In the genomic region with DNA sequence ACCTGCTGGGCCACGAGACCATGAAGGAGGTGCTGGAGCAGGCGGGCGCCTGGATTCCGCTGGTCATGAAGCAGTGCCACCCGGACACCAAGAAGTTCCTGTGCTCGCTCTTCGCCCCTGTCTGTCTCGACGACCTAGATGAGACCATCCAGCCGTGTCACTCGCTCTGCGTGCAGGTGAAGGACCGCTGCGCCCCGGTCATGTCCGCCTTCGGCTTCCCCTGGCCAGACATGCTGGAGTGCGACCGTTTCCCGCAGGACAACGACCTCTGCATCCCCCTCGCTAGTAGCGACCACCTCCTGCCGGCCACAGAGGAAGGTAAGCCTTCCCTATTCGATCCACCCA, we compare ENCODE assay signal across 8 mouse cellular contexts. TPM values are rescaled to one million over a fixed set of nuclear protein-coding genes. Genes with fewer than 3 reads are reported as not detected.
DNase-seq lines count a peak whose midpoint lies in the region; ATAC-seq and TF ChIP-seq lines count a peak whose summit lies in the region.

No protein-coding gene starts in this region.

- H3K9ac ChIP-seq in liver, embryonic 14.5 days (replicated peaks): no peak overlapping the region

- intact Hi-C loops in gastrocnemius, adult 2 months (cut with DNase I): loop anchor here (5.0 kb wide), 1 partner anchor 464 kb away; no protein-coding TSS in a partner anchor
- intact Hi-C loops in gastrocnemius, postnatal 36 days (cut with DNase I): loop anchor here (10.0 kb wide), 1 partner anchor 262 kb away; no protein-coding TSS in a partner anchor
- intact Hi-C loops in left cerebral cortex, postnatal 14 days (cut with DNase I): no loop called here

- no peaks in the 10 kb centered on the region for H3K36me3 ChIP-seq in testis, adult 2 months (ENCODE audit: control insufficient read depth, insufficient read depth, low read length)
- no peaks in the 10 kb centered on the region for H3K36me3 ChIP-seq in liver, embryonic 14.5 days (replicated peaks; ENCODE audit: control insufficient read depth, insufficient read depth, low read depth)

- H3K4me1 ChIP-seq in testis, adult 2 months (ENCODE audit: control insufficient read depth, insufficient read depth, low read length): peaks cover 12% of the 10 kb centered on the region
- H3K4me1 ChIP-seq in liver, embryonic 14.5 days (replicated peaks; ENCODE audit: control insufficient read depth in 2 of 2, insufficient read depth in 2 of 2, low read length in 1 of 2): no peaks in the 10 kb centered on the region

- TF ChIP-seq EP300 in liver, embryonic 14.5 days (IDR thresholded peaks at IDR 0.05; ENCODE audit: low read depth): no peak

- peak overlapping the region; percentile 71 for H3K4me3 ChIP-seq in gastrocnemius, adult 2 months
- H3K4me3 ChIP-seq in testis, adult 2 months (ENCODE audit: control insufficient read depth, low read depth, low read length): peak overlapping the region; percentile 55
- peak overlapping the region in 1 of 2 experiments; percentile 42; a peak in 2 of 4 replicates for H3K4me3 ChIP-seq in liver, embryonic 14.5 days (ENCODE audit: insufficient read depth in 1 of 2, low read depth in 2 of 2, low read length in 2 of 2)

- WGBS in liver, embryonic 14.5 days (ENCODE audit: insufficient replicate concordance): 1% methylated on average over 25 of the region's 25 CpGs

- DNase-seq in gastrocnemius, adult 2 months: peak; percentile 31
- DNase-seq in gastrocnemius, postnatal 36 days: no peak
- DNase-seq in testis, postnatal 10 days (ENCODE audit: low spot score): no peak
- no peak for DNase-seq in liver, embryonic 14.5 days (ENCODE audit: low read depth in 3 of 3, low spot score in 3 of 3)
- no peak for DNase-seq in left cerebral cortex, adult 8-10 months (ENCODE audit: low spot score in 2 of 2)
- DNase-seq in left cerebral cortex, postnatal 14 days (ENCODE audit: low spot score in 2 of 2): no peak

- no peak for TF ChIP-seq POLR2A in testis, adult 2 months (IDR thresholded peaks at IDR 0.05; ENCODE audit: control insufficient read depth, low read depth, low read length)

- no peaks in the 10 kb centered on the region for H3K9me3 ChIP-seq in liver, embryonic 14.5 days (ENCODE audit: control insufficient read depth, low read length)

- H3K27ac ChIP-seq in gastrocnemius, adult 2 months: no peak overlapping the region; the same call in 1 of the 2 replicates
- no peak overlapping the region for H3K27ac ChIP-seq in testis, adult 2 months (ENCODE audit: control insufficient read depth, insufficient read depth, low read depth, low read length)
- H3K27ac ChIP-seq in liver, embryonic 14.5 days: no peak overlapping the region

- TF ChIP-seq CTCF in gastrocnemius, adult 2 months (IDR thresholded peaks at IDR 0.05): no peak
- TF ChIP-seq CTCF in testis, adult 2 months (IDR thresholded peaks at IDR 0.05; ENCODE audit: control insufficient read depth, insufficient read depth, insufficient replicate concordance, low read depth, low read length): no peak
- TF ChIP-seq CTCF in liver, embryonic 14.5 days (IDR thresholded peaks at IDR 0.05; ENCODE audit: low read depth): no peak

- no peak for ATAC-seq in liver, embryonic 14.5 days (ENCODE audit: insufficient read depth)
- ATAC-seq in monocyte, adult 5-6 weeks (replicated peaks; ENCODE audit: insufficient number of reproducible peaks, low FRiP score, low TSS enrichment, poor library complexity, severe bottlenecking): no peak

- H3K27me3 ChIP-seq in testis, adult 2 months (ENCODE audit: control insufficient read depth, insufficient read depth, low read length): no peaks in the 10 kb centered on the region; the same call in 1 of the 2 replicates
- H3K27me3 ChIP-seq in liver, embryonic 14.5 days (ENCODE audit: control insufficient read depth, insufficient read depth, low read length): peaks cover 47% of the 10 kb centered on the region

- H3K4me2 ChIP-seq in liver, embryonic 14.5 days (ENCODE audit: low read depth): peak overlapping the region; percentile 55

RNA-seq across cellular contexts. Expression of gene Sfrp2, which starts 0.6 kb away (rescaled TPM):
- total RNA-seq in gastrocnemius, adult 2 months (2021): 1 to 10 TPM; 1.2 to 7.1 TPM
- 1 to 10 TPM; 3.7 to 5.4 TPM for total RNA-seq in gastrocnemius, postnatal 36 days (2021)
- 0.67 and 4.2 TPM in 2 replicates for polyA plus RNA-seq in testis, adult 2 months (2012; rRNA removed)
- 1.0 and 1.6 TPM in 2 replicates for polyA plus RNA-seq in liver, embryonic 14.5 days (2012; rRNA removed)
- polyA plus RNA-seq in liver, embryonic 14.5 days (2014; fragmentation: Nextera tagmentation; extraction: Ambion mirVana): 1.2 and 1.7 TPM in 2 replicates
- not detected in 3 replicates for total RNA-seq in monocyte, adult 5-6 weeks (2017)
- total RNA-seq in left cerebral cortex, adult 8-10 months (2022): 1 to 10 TPM; 1.2 to 2.0 (median 1.5) TPM
- total RNA-seq in left cerebral cortex, postnatal 14 days (2021): 1 to 10 TPM; 4.2 to 5.7 TPM
